Mouse (Mus musculus) fat pad, adult 2 months (tissue): ENCODE data around the gene Gm11011.

Experiments used
- DNase-seq: peaks from one replicate; pipeline ENCODE4 v3.0.0-alpha.2; 2011; ENCODE audit warnings: low read depth, low spot score; ENCODE audit errors: extremely low read depth

Gm11011 gene

DNA sequence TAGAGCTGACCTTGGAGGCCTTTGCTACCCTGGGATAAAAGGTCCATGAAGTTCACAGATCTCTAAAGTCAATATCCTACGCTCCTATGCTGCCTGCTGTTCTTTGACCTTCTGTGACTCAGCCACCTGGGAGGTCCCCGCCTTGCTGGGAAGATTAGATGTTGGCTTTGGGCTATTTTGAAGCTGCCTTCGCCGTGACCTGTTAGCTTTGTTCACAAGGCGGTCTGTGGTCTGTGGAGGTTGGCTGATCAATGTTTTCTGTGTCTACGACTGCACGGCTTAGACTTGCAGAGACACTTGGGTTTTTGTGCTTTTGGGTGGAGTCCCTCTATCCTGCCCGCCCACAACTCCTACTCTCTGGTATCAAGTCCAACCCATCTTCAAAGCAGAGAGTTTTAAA lies 2.9 kb upstream of the Gm11011 start:
- DNase-seq: no peak

DNA sequence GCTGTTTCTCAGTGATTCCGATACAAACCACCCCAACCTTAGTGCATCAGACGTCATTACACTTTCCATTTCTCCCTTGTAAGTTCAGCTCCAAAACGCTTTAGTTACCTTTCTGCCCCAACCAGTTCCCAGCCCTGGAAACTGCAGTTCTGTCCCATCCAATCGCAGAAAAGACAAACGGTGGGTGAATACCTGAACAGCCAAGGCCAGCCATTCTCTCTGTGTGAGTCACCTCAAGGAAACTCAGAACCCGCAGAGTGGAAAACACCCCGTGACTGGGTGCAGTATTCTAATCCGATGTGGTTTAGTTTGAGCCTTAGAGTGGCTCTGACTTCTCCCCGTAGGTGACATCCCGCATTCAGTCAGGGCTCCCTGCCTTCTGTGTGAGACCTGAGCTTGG lies 2.2 kb upstream of the Gm11011 start:
- DNase-seq: no peak

DNA sequence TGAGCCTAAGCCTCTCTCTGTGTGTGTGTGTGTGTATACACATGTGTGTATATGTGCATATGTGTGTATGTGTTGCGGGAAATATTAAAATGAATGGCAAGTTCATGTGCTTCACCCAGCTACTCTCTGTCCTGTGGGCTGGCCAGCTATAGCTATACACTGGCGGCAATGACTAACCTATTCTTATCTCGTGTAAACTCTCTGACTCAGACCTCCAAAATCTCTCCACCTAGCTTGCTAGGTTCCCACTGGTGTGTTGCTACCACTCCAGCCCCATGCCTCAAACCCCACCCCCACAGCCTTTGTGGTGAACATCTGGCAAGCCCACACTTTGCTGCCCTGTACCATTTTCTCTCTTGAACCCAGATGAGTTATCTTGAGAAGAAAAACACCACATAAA lies 857 bp downstream of the Gm11011 start:
- DNase-seq: no peak

DNA sequence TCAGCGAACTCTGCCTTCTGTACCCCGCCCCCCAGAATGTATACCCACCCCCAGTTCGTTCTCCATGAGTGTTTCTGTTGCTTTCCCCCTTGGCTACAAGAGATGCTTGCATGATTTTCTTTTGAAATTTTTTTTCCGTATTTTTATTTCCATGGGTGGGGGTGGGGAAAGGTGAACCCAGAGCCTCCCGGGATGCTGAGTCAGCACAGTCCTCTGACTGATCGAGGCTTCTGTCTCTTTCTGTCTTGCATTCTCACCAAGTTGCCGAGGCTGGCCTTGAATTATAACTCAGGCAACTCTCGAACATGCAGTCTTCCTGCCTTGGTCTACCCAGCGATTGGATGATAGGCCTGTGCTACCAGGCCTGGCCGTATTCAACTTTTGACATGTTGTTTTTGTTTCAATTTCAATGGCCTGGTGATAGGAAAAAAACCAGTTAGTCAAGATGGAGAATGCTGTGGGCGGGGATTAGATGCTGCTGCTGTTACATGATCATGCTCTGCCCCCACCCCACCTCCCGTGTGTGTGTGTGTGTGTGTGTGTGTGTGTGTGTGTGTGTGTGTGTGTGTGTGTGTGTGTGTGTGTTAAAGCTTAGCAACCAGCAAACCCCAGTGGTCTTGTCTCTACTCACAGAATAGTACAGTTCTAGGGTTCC lies 1.8 kb downstream of the Gm11011 start:
- peak; percentile 23 for DNase-seq

DNA sequence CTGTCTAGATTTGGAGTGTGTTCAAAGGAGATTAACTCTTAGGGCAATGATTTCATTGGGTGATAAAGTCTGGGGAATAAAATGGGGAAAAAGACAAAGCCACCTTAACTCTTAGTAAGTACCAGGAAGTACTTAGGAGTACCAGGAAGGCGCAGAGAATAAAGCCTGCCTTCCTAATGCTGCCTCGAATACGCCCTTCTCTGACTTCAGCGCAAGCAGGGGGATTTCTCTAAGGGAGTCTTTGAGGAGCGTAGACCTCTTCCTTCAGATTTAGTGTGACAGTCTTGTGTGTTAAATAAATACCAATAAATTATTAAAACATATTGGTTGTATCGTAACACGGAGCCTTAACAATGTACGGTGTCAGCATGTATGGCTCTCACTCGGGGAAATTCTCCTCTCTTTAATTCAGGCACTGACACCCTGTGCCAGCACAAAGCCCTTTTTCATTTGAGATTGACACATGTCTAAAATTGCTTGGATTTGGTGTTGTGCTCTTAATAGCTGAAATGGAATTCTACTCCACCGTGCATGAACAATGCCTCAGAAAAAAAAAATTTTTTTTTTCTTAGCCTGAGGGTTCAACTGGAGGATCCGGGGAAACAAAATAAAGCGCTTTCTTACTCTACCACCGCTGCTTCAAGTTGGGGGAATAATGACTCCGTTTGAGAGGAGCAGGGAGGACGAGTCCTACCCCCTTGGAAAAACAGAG lies 2.6 kb downstream of the Gm11011 start:
- DNase-seq: no peak

DNA sequence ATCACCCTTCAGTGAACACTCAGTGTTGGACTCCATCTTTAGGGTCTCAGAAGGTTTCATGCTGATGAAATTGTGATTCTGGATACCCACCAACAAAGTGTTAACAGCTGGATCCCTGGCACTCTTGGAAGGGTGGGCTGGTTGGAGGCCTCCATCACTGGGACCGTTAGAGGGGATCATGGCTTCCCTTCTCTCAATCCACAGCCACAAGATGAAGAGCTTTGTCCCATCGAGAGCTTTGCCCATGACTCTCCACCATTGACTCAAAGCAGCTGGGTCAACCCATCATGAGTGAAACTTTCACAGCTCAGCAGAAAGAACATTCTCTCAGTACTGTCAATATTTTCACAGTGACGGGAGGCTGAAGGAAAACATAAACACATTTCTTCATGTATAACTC lies 4.1 kb downstream of the Gm11011 start:
- DNase-seq: no peak

DNA sequence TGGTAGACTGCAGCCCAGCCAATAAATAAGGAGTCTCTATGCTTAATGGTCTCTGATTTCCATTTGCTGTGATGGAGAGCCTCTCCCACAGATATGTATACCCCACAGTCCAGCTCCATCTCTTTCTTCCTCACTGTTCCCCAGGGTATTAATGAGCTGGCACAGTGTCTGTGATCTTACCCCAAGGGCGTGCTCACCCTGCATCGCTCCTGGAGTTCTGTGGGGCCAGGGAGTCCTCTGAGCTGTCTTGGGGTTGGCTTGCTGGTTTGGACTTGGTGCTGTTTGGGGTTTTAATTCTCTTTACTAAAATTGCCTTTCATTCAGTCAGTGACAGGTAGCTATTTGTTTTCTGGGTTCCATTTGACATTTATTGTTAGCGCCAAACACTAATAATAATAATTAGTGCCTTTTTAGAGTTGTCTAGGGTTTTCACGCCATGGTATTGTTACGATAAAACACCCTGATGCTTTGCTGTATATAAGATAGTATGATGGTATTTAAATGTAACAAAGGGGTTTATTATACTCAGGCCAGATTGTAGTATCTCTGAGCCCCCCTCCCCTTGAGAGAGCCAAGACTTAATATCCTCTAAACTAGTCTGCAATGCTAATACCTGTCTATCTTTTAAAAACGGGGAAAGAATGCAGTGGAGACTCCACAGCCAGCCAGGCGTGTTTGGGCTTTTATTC lies 9.9 kb downstream of the Gm11011 start:
- DNase-seq: no peak

DNA sequence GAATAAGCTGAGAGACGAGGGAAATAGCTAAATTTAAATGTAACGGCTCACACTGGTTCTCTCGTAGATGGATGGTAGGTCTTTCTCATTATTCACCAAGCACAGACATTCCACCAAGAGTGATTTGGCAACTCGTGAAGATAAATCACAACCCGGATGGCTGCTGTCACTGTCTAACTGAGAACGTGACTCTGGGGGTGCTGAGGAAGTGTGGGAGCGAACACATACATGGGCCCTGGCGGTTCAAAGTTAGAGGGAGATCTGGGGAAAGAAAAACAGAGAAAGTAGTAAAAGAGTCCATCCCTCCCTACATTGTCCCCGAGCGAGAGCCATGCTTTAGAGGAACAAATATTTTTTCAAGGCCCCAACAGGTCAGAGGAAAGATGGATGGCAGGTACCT lies 17.5 kb downstream of the Gm11011 start:
- no peak for DNase-seq

DNA sequence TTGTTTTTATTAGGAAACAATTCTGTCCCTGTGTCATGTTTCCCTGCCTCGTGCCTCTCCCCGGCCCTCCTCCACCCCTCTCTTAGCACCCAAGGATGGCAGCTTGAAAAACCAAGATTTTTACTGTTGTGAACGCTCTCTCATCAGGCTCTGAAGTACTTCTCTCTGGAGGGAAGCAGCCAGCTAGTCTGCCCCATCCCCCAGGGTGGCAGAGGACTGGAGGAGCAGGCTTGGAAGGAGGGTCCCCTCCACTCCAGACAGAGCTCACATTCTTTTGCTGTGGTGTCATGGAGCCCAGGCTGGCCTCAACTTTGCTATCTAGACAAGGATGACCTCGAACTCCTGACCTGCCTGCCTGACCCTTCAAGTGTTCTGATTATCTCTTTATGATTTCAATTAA lies 21.4 kb downstream of the Gm11011 start:
- DNase-seq: no peak

DNA sequence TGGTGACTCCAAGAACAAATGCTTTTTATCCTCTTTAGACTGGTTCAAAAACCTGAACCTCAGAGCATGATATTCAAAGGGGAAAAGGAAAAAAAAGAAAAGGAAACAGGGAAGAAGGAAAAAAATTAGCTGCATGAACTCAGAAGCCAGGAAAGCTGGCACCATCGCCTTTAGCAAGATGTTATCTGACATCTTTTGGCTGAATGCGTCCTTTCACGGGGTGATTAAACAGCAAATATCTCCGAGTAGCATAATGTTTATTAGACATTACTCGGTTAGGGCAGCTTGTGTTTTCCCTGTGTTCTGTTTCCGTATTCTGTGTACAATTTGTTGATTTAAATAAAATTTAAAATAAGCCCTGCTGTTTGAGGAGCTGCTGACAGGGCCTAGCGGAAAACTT lies 21.8 kb downstream of the Gm11011 start:
- no peak for DNase-seq

DNA sequence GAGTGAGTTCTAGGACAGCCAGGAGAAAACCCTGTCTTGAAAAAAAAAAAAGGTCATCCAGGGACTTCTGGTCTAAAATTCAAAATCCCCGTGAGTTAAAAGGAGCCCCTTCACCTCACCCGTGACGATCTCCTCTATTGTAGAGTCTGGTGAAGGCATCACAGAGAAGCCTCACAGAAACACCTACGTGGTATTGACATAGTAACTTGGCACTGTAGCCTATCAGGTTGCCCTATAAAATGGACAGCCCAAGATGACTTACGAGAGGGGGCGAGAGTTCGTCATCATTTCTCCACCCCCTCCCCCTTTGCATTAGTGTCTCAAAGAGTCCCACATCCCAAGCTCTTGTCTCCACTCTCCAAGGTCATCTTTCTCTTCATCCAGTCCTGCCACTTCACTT lies 41.9 kb downstream of the Gm11011 start:
- DNase-seq: no peak

DNA sequence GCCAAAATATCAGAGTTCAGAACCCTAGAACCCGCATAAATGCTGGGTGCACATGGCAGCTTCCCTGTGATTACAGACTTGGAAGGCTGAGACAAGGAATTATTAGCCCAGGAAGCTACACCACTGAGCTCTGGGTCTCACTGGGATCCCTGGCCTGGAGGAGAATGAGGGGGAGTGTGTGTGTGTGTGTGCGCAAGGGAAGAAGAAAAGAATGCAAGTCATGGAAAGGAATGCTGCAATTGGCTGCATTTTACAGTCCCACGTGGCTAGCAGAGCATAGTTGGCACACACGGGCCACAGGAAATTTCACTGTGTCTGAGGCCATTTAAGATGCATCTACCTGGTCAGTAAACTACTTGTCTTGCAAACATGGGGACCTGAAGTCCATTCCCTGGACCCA lies 48.6 kb downstream of the Gm11011 start:
- DNase-seq: no peak
